Mouse (Mus musculus) bone marrow macrophage, adult 2 months (primary cell): ENCODE results near the gene Chchd10. TPM values are rescaled to one million over a fixed set of nuclear protein-coding genes. Genes with fewer than 3 reads are reported as not detected.
A peak's percentile ranks its signal among the peaks of the same experiment; 100 is the strongest.
"Not testable (repeated sequence)": the region's sequence is repeated elsewhere in the genome, so short reads cannot be mapped to it uniquely, and the experiment has no call there.

Experiments used
- H3K27ac ChIP-seq: 2 replicates; pipeline ENCODE4 v1.5.1; 2012; ENCODE audit warnings: low read depth, low read length; ENCODE audit not compliant: insufficient read depth
- H3K4me1 ChIP-seq: 2 replicates; pipeline ENCODE4 v1.6.1; 2012; ENCODE audit warnings: low read length; ENCODE audit not compliant: control insufficient read depth, insufficient read depth
- H3K4me3 ChIP-seq: 2 replicates; pipeline ENCODE4 v1.5.1; 2012; ENCODE audit warnings: mild to moderate bottlenecking, low read length, moderate library complexity; ENCODE audit not compliant: insufficient read depth
- CTCF ChIP-seq: IDR thresholded peaks from 2 replicates; pipeline ENCODE4 v1.5.1; 2012; ENCODE audit warnings: low read depth, mild to moderate bottlenecking, low read length, moderate library complexity
- POLR2A ChIP-seq: IDR thresholded peaks from 2 replicates; pipeline ENCODE4 v1.6.1; 2012; ENCODE audit warnings: mild to moderate bottlenecking, low read depth, low read length, borderline replicate concordance
- polyA plus RNA-seq: library from polyadenylated mRNA; stranded (reverse); fragments of >200 nt; gene quantifications from 2 replicates; pipeline ENCODE4 v1.2.4, GENCODE M21; 2012; ENCODE audit not compliant: missing spikeins, insufficient read depth, insufficient read length

Chchd10 gene
- 19.3 and 22.7 TPM in 2 replicates for polyA plus RNA-seq

DNA sequence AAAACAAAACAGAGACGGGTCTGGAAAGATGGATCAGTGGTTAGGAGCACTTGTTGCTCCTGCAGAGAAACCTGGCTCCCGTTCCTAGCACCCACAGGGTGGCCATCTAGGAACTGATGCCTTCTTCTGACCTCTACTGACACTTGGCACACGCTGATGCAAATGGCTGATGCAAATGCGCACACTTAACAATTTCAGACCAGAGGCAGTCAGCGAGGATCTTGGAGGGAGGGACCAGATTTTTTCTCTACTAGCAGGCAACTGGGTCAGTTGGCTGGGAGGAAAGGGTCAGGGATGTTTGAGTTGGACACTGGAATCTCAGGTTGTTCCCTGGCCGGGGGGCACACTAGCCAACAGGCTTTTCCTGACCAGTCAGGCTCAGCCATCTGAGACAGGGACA lies at the start of gene Chchd10:
Chchd10 (plus strand) TSS at position 240 of the 400 bp plus-strand sequence.
- peak within 1 kb of the TSS; percentile 57 for H3K4me3 ChIP-seq
- peaks cover 4% of the 10 kb centered on the region for H3K4me1 ChIP-seq
- no peak for TF ChIP-seq POLR2A
- TF ChIP-seq CTCF: no peak
- no peak within 1 kb of the TSS for H3K27ac ChIP-seq

DNA sequence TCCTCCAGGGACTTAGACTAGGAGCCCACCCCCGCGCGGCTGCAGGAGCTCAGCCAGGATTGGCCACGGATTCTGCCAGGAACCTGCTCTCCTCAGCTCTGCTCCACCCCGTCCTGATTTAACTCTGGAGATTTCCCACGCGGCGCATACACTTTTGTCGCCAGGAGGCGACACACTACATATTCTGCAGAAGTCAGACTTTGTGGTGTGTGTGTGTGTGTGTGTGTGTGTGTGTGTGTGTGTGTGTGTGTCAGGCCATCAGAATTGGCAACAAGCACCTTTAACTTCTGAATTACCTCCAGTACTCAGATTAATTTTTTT lies 49.7 kb upstream of the Chchd10 start:
- H3K27ac ChIP-seq: no peak overlapping the region
- no peak for TF ChIP-seq POLR2A
- TF ChIP-seq CTCF: peak; percentile 55; the same call in 1 of the 2 replicates
- no peak overlapping the region for H3K4me3 ChIP-seq
- H3K4me1 ChIP-seq: peaks cover 2% of the 10 kb centered on the region; the same call in 1 of the 2 replicates

- no peak overlapping the region for H3K4me3 ChIP-seq
- H3K4me1 ChIP-seq: peaks cover 2% of the 10 kb centered on the region; the same call in 1 of the 2 replicates
- no peak overlapping the region for H3K27ac ChIP-seq
- TF ChIP-seq CTCF: no peak
- TF ChIP-seq POLR2A: no peak
Observed at GRCm38 (mm10) chr10:75884742-75885141, 48.2 kb upstream of the Chchd10 start.

DNA sequence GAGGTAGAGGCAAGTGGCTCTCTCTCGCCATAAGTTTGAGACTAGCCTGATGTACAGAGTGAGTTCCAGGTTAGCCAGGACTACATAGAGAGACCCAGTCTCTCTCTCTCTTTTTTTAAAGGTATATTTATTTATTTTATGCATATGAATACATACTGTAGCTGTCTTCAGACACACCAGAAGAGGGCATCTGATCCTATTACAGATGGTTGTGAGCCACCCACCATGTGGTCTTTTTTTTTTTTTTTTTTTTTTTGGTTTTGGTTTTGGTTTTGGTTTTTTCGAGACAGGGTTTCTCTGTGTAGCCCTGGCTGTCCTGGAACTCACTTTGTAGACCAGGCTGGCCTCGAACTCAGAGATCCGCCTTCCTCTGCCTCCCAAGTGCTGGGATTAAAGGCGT lies 45.4 kb upstream of the Chchd10 start:
- H3K4me3 ChIP-seq, H3K27ac ChIP-seq, H3K4me1 ChIP-seq: not testable (repeated sequence)

GRCm38 (mm10) chr10:75889406-75890153 lies 43.4 kb upstream of the Chchd10 start:
- no peak for TF ChIP-seq POLR2A
- no peak for TF ChIP-seq CTCF
- no peak overlapping the region for H3K27ac ChIP-seq
- peaks cover 2% of the 10 kb centered on the region; the same call in 1 of the 2 replicates for H3K4me1 ChIP-seq
- no peak overlapping the region for H3K4me3 ChIP-seq

GRCm38 (mm10) chr10:75893089-75893750 lies 39.7 kb upstream of the Chchd10 start, which contains the start of gene Derl3:
Gene Derl3 (plus strand): TSS chr10:75893413.
- H3K27ac ChIP-seq: no peak within 1 kb of the TSS
- H3K4me3 ChIP-seq: peak within 1 kb of the TSS; percentile 58
- H3K4me1 ChIP-seq: no peaks in the 10 kb centered on the region; the same call in 1 of the 2 replicates

DNA sequence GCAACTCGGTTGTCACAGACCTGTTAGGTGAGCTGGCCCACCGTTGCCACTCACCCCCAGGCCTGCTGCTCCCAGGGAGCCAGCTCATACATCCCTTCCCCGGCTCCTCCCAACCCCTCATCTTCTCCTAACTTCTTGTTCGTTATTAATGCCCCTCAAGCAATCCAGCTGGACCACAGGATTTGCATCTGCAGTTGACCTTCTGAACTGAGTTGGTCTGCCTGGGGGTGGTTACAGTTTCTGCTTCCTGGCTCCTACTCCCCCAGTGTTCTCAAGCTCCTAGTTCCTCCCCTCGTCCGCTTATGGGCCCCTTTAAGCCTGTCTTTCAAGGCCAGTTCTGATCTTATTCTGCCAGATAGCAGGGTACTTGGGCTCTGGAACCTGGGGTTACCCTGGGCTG lies 38.3 kb upstream of the Chchd10 start:
- no peak overlapping the region for H3K27ac ChIP-seq
- H3K4me1 ChIP-seq: peaks cover 7% of the 10 kb centered on the region; the same call in 1 of the 2 replicates
- TF ChIP-seq POLR2A (no peak), CTCF (no peak)
- no peak overlapping the region for H3K4me3 ChIP-seq

More at GRCm38 (mm10) chr10:75893089-75893750, 39.7 kb upstream of the Chchd10 start, which contains the start of gene Derl3:
- no peak for TF ChIP-seq POLR2A
- no peak for TF ChIP-seq CTCF

DNA sequence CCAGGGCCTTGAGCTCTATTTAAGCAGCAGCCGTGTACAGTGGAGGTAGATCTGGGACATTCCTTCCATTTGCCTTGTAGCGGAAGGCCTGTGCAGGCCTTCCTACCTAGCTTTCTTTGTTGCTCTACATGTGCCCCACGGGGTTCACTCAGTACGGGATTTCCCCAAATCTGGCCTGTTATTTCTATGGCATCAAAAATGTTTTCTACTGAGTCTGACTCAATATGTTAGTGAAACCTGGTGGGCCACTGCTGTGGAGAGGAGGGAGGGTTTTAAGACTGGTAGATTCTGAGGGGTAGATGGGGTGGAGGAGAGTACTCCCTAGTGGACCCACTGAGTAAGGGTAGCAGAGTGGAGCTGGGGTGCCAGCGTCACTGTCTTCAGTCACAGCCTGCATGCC lies 37.2 kb upstream of the Chchd10 start:
- no peak overlapping the region for H3K27ac ChIP-seq
- TF ChIP-seq POLR2A: no peak
- no peak for TF ChIP-seq CTCF
- peaks cover 7% of the 10 kb centered on the region; the same call in 1 of the 2 replicates for H3K4me1 ChIP-seq
- no peak overlapping the region for H3K4me3 ChIP-seq

DNA sequence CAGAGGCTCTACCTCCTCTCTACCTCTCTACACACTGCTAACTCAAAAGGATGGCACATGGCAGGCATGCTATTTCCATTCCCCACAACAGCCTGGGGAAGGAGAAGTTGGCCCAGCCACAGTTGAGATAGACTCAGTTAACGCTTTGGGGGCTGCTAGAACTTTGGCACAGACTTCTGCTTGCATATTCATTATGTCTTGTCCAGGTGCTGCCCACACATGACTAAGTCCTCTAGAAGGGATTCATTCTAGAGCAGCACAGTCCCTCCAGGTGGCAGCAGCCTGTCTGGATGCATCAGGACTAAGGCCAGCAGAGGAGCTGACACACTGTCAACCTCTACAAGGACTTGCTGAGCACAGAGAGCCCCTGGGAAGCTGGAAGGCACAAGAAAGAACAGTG lies 36.7 kb upstream of the Chchd10 start:
- TF ChIP-seq POLR2A (no peak), CTCF (no peak)
- peaks cover 7% of the 10 kb centered on the region; the same call in 1 of the 2 replicates for H3K4me1 ChIP-seq
- H3K27ac ChIP-seq: no peak overlapping the region
- no peak overlapping the region for H3K4me3 ChIP-seq

DNA sequence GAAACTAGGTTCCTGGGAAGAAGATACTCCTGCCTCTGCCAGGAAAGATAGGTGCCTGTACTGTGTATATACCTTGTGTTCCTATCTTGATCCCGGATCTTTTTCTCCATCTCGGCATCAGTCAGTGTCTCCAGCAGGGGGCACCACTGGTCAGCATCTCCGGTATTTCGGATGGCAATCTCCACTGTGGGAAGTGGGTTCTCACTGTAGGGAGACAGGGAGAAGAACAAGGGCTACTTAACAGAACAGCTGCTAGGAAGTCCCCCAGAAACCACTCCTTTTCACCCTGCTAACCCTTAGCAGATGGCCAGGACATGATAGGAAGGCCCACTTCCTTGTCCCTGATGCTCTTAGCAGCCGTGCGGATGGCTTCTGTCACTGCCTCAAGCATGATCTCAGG lies 35.6 kb upstream of the Chchd10 start:
- Histone ChIP-seq H3K27ac (no peak overlapping the region), H3K4me1 (peaks cover 7% of the 10 kb centered on the region; the same call in 1 of the 2 replicates), H3K4me3 (no peak overlapping the region)
- TF ChIP-seq CTCF (peak; percentile 72), POLR2A (no peak)
